Mouse (Mus musculus): Measurements from ENCODE around the gene Pirb.

The Pirb gene

GRCm38 (mm10) chr7:3692382-3692986, 27.7 kb downstream of the Pirb start, which contains the start of gene Tsen34:
Gene Tsen34 (plus strand): TSS chr7:3692863.
- DNase-seq (ENCODE audit: low spot score) = no peak

GRCm38 (mm10) chr7:3691919-3692318, 28.3 kb downstream of the Pirb start:
- DNase-seq (ENCODE audit: low spot score) = no peak

GRCm38 (mm10) chr7:3685400-3686187, 34.6 kb downstream of the Pirb start:
- no peak for DNase-seq (ENCODE audit: low spot score)

- no peak for DNase-seq (ENCODE audit: low spot score)
Measured at GRCm38 (mm10) chr7:3684698-3685097, 35.5 kb downstream of the Pirb start.

- no peak for DNase-seq (ENCODE audit: low spot score)
Measured at GRCm38 (mm10) chr7:3683908-3684550, 36.2 kb downstream of the Pirb start.

- DNase-seq (ENCODE audit: low spot score) = no peak
Measured at GRCm38 (mm10) chr7:3677342-3677741, 42.8 kb downstream of the Pirb start, which contains the start of gene Tmc4. Gene Tmc4 (minus strand): TSS chr7:3677553.

- DNase-seq (ENCODE audit: low spot score) = no peak
Measured at GRCm38 (mm10) chr7:3676371-3676770, 43.8 kb downstream of the Pirb start.

- DNase-seq (ENCODE audit: low spot score) = no peak
Measured at GRCm38 (mm10) chr7:3675228-3675548, 45.0 kb downstream of the Pirb start.

GRCm38 (mm10) chr7:3674507-3675227, 45.5 kb downstream of the Pirb start:
- DNase-seq (ENCODE audit: low spot score) = peak; percentile 68

GRCm38 (mm10) chr7:3666921-3667391, 53.2 kb downstream of the Pirb start:
- DNase-seq (ENCODE audit: low spot score) = no peak

- DNase-seq (ENCODE audit: low spot score) = peak; percentile 96
Measured at GRCm38 (mm10) chr7:3665215-3666114, 54.7 kb downstream of the Pirb start, which contains the start of gene Leng1. Gene Leng1 (minus strand): TSS chr7:3665840.

GRCm38 (mm10) chr7:3664524-3665214, 55.5 kb downstream of the Pirb start:
- no peak for DNase-seq (ENCODE audit: low spot score)
